Mouse (Mus musculus): ENCODE measurements at regions not wholly inside any gene's neighbourhood (a gene's known extent, or its start where the extent isn't known, plus 50 kb on each side); places are given as distances from the start of the nearest gene placed in this dataset.

DNA sequence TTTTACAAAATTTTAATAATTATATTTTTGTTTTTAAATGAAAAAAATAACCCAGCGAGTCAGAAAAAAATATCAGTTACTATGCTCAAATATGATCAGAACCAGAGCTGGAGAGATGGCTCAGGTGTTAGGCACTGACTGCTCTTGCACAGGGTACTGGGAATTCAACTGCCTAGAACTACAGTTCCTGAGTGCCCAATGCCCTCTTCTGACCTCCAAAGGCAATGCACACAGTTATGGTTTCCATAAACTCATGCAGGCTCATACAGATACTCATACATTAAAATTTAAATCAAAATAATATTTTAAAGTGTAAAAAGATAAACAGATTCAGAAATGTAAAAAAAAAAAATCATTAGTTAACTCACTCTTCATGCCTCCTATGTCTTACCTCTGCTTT lies 465.7 kb downstream of the Arl4a start:
- no peaks in the 10 kb centered on the region for H3K4me1 ChIP-seq
- no peak for ATAC-seq
- H3K9ac ChIP-seq: no peak overlapping the region
- no peaks in the 10 kb centered on the region for H3K27me3 ChIP-seq
- no peak overlapping the region for H3K4me3 ChIP-seq
- no peak overlapping the region for H3K27ac ChIP-seq
- no peaks in the 10 kb centered on the region for H3K9me3 ChIP-seq (replicated peaks)
- no peaks in the 10 kb centered on the region for H3K36me3 ChIP-seq (ENCODE audit: poor library complexity, severe bottlenecking)
- no peak overlapping the region for H3K4me2 ChIP-seq
- WGBS: 88% methylated on average over 1 of the region's 1 CpGs

DNA sequence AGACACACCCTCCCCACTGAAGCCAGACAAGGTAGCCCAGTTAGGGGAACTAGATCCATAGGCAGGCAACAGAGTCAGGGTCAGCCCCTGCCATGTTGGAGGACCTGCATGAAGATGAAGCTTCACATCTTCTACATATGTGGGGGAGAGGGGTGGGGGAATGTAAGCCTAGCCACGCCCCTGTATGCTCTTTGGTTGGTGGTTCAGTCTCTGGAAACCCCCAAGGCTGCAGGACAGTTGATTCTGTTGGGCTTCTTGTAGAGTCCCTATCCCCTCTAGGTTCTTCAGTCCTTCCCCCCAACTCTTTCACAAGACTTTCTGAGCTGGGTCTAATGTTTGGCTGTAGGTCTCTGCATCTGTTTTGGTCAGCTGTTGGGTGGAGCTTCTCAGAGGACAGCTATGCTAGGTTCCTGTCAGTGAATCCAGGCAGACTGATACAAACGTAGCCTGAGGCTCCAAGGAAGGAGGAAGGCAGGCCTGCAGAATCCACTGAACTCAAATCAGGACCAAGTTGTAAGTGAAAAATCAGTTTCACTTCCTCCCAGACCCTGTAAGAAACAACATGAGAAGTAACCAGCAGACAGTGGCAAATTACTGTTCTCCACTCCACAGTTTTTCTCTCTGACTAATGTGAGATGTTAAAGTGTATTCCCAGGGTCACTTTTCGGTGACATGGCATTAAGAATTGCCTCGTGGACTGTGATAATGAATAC lies 476.9 kb downstream of the Arl4a start:
- H3K36me3 ChIP-seq (ENCODE audit: poor library complexity, severe bottlenecking): no peaks in the 10 kb centered on the region
- H3K9me3 ChIP-seq (replicated peaks): no peaks in the 10 kb centered on the region
- H3K4me1 ChIP-seq: no peaks in the 10 kb centered on the region
- no peaks in the 10 kb centered on the region for H3K27me3 ChIP-seq
- no peak overlapping the region for H3K27ac ChIP-seq
- WGBS: 82% methylated on average over 4 of the region's 4 CpGs
- no peak for ATAC-seq
- no peak overlapping the region for H3K4me2 ChIP-seq
- no peak overlapping the region for H3K4me3 ChIP-seq
- H3K9ac ChIP-seq: no peak overlapping the region

DNA sequence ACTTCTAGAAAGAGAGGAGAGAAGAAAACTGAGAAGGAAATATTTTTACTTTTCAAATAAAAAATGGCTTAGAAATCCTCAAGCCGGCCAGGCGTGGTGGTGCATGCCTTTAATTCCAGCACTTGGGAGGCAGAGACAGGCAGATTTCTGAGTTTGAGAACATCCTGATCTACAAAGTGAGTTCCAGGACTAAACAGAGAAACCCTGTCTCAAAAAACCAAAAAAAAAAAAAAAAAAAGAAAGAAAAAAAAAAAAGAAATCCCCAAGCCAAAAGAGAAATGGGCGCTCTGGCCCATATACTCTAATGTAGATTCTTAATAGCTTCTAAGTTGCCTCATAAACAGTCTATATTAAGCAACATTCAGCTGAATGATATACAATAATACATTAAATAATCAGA lies 479.3 kb downstream of the Arl4a start:
- Histone ChIP-seq H3K4me1 (no peaks in the 10 kb centered on the region), H3K9me3 (replicated peaks) (no peaks in the 10 kb centered on the region), H3K9ac (no peak overlapping the region), H3K27me3 (no peaks in the 10 kb centered on the region), H3K36me3 (ENCODE audit: poor library complexity, severe bottlenecking) (no peaks in the 10 kb centered on the region), H3K27ac (no peak overlapping the region), H3K4me3 (no peak overlapping the region), H3K4me2 (no peak overlapping the region)
- WGBS: 99% methylated on average over 3 of the region's 3 CpGs
- ATAC-seq: no peak

DNA sequence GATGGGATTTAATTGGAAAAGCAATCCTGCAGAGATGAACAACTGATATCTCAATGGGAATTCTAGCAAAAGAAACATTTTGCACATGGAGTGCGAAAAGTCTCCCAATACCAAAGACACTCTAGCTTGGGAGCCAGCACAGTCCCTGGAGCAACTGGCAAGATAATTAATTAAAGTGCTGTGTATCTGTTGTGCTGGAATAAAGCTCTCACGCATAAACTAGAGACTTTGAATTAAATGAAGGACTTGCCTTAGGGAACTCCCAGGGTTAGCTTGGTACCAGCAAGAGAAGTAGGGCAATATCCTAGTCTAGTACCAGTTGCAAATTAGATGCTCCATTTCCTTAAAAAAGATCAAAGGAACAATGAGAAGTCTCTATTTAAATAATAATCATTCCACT lies 501.5 kb downstream of the Arl4a start:
- Histone ChIP-seq H3K36me3 (ENCODE audit: poor library complexity, severe bottlenecking) (no peaks in the 10 kb centered on the region), H3K27me3 (no peaks in the 10 kb centered on the region), H3K4me3 (no peak overlapping the region), H3K9ac (no peak overlapping the region), H3K27ac (no peak overlapping the region), H3K4me1 (no peaks in the 10 kb centered on the region), H3K9me3 (replicated peaks) (no peaks in the 10 kb centered on the region), H3K4me2 (no peak overlapping the region)
- no peak for ATAC-seq
- 41% methylated on average over 2 of the region's 2 CpGs for WGBS

DNA sequence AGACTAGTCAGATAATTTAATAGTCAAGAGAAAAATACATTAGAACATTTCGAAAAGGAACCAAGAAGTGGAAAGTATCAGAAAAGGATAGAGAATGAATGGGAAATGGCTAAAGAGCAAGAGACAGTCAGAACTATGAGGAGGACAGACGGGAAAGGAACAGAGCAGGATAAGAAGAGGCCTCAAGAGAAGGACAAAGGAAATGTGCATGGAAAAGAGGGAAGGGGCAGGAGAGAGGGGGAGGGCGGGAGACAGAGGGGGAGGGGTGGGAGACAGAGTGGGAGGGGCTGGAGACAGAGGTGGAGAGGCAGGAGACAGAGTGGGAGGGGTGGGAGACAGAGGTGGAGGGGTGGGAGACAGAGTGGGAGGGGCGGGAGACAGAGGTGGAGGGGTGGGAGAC lies 509.7 kb downstream of the Arl4a start:
- H3K4me2 ChIP-seq: no peak overlapping the region
- ATAC-seq: no peak
- no peaks in the 10 kb centered on the region for H3K27me3 ChIP-seq
- H3K27ac ChIP-seq: no peak overlapping the region
- H3K36me3 ChIP-seq (ENCODE audit: poor library complexity, severe bottlenecking): no peaks in the 10 kb centered on the region
- 48% methylated on average over 2 of the region's 4 CpGs for WGBS
- no peak overlapping the region for H3K4me3 ChIP-seq
- no peaks in the 10 kb centered on the region for H3K9me3 ChIP-seq (replicated peaks)
- H3K9ac ChIP-seq: no peak overlapping the region
- H3K4me1 ChIP-seq: peaks cover 5% of the 10 kb centered on the region

DNA sequence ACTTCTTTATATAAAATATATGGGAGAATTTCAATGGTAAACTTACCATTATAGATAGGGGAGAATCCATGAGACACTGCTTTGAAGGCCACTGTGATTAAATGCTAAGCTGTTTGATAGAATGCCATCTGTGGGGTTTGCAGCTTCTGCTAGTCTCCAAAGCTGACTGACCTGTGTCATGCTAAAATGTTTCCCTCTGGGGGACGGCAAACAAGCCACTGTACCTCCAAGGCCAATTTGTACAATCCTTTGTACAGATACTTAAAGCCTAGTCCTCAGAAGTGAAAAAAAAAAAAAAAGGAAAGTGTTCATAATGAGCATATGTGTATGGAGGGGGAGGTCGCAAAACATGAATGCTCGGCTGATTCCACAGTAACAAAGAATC lies 510.6 kb downstream of the Arl4a start:
- Histone ChIP-seq H3K4me3 (no peak overlapping the region), H3K36me3 (ENCODE audit: poor library complexity, severe bottlenecking) (no peaks in the 10 kb centered on the region), H3K27ac (no peak overlapping the region), H3K4me1 (peaks cover 5% of the 10 kb centered on the region), H3K9ac (no peak overlapping the region), H3K9me3 (replicated peaks) (no peaks in the 10 kb centered on the region), H3K27me3 (no peaks in the 10 kb centered on the region), H3K4me2 (no peak overlapping the region)
- 27% methylated on average over 3 of the region's 3 CpGs for WGBS
- ATAC-seq: peak; percentile 75

DNA sequence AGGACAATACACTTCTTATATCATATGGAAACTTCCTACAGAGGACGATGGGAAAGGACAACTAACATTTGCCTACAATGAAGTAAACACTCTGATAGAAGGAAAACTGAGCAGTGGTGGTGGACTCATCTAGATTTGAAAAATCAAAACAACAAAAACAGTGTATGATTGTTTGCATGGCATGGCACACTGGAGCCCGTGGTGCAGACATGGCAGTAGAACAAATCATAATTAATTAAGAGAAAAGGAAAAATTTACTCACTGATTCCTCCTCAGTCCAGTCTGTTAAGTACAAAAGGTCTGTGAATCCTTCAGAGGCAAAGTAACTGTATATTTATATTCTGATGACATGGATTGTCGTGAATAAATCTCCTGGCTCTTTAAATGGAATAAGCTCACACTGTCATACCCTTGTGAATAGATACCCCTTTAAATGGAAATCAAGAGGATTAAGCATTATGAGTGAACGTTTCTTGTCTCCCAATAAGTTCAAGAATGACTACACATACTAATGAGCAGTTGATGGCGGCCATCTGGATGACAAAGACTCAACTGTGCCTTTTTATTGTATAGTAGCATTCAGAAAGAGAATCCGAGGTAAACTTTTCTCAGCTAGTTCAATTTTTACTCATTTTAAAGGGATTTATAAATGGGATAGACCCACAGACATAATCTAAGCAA lies 511.1 kb downstream of the Arl4a start:
- no peak overlapping the region for H3K9ac ChIP-seq
- H3K4me3 ChIP-seq: no peak overlapping the region
- H3K4me2 ChIP-seq: no peak overlapping the region
- 23% methylated on average over 6 of the region's 6 CpGs for WGBS
- peaks cover 5% of the 10 kb centered on the region for H3K4me1 ChIP-seq
- no peaks in the 10 kb centered on the region for H3K36me3 ChIP-seq (ENCODE audit: poor library complexity, severe bottlenecking)
- no peak overlapping the region for H3K27ac ChIP-seq
- H3K27me3 ChIP-seq: no peaks in the 10 kb centered on the region
- H3K9me3 ChIP-seq (replicated peaks): no peaks in the 10 kb centered on the region
- ATAC-seq: peak; percentile 74; the same call in 1 of the 2 replicates

DNA sequence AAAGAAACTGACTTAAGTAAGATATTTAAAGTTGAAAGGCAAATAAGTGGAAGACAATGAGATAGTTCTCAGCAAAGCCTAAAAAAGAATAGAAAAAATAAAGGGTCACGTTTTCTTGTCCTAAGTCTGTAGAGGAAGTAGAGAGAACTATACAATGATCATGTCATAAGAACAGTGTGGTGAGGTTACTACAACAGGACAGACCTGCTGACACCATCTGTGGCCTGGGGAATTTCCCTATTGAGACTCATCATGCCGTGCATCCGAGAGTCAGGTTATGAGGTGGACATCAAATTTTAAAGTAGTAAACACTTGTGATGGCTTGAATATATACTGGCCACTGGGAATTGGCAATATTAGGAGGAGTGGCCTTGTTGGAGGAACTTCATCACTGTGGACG lies 522.1 kb downstream of the Arl4a start:
- H3K4me1 ChIP-seq: no peaks in the 10 kb centered on the region
- no peaks in the 10 kb centered on the region for H3K27me3 ChIP-seq
- no peak overlapping the region for H3K9ac ChIP-seq
- WGBS: 89% methylated on average over 4 of the region's 4 CpGs
- H3K36me3 ChIP-seq (ENCODE audit: poor library complexity, severe bottlenecking): no peaks in the 10 kb centered on the region
- no peak for ATAC-seq
- no peak overlapping the region for H3K4me3 ChIP-seq
- H3K4me2 ChIP-seq: no peak overlapping the region
- no peaks in the 10 kb centered on the region for H3K9me3 ChIP-seq (replicated peaks)
- H3K27ac ChIP-seq: no peak overlapping the region

DNA sequence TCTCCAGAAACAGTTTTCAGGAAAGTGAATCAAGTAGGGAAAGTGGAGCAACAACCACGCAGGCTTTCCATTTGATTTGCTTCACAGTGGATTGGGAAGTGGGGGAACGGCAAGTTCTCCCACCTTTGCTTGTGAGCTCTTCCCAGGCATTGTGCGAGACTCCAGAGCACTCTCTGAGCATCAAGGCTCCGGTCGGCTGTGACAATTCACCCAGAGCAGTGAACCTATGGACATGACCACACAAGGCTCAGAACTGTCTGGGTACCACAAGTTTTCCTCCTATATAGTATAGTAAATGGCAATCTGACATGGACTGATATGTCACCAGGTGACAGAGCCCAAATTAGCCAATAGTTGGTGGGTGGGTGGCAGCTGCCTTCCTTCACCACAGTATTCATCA lies 527.0 kb downstream of the Arl4a start:
- H3K27me3 ChIP-seq: no peaks in the 10 kb centered on the region
- ATAC-seq: no peak; the same call in 1 of the 2 replicates
- no peak overlapping the region for H3K4me2 ChIP-seq
- WGBS: 81% methylated on average over 5 of the region's 5 CpGs
- no peak overlapping the region for H3K27ac ChIP-seq
- no peaks in the 10 kb centered on the region for H3K9me3 ChIP-seq (replicated peaks)
- H3K4me3 ChIP-seq: no peak overlapping the region
- H3K9ac ChIP-seq: no peak overlapping the region
- H3K36me3 ChIP-seq (ENCODE audit: poor library complexity, severe bottlenecking): no peaks in the 10 kb centered on the region
- peaks cover 5% of the 10 kb centered on the region; the same call in 1 of the 2 replicates for H3K4me1 ChIP-seq

DNA sequence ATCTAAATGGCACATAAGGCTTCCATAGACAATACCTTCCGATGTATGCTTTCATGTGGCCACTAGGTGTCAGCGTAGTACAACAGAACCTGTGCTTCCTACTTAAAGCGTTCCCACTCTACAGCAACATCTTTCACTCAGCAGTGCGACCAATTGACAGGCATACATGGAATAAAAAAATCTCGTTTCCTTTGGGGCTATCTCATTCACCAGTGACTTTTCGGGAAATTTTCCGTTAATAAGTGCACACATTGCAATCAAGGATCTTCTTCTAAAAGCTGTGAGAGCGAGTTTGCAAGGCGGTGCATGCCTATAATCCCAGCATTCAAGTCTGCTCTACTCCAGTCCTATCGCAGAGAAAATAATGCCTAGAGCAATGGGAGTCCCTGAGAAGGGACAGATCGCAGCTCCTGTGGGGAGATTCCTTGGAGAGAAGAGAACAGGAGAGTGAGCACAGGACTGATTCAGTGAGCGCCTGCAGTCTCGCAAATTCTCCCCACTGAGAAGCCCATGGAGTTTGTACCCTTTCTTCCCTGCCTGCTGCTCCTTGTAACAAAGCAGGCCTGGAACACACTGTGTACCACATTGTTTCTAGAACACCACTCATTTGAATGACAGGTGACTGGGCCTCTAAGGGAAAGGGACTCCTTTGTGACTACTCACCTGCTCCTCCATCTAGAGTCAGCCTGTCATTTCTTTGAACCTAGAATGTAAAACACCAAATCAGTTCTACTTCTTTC lies 527.6 kb downstream of the Arl4a start:
- no peak overlapping the region for H3K27ac ChIP-seq
- ATAC-seq: peak; percentile 95
- peak overlapping the region; percentile 53 for H3K4me2 ChIP-seq
- WGBS: 11% methylated on average over 13 of the region's 13 CpGs
- peaks cover 5% of the 10 kb centered on the region; the same call in 1 of the 2 replicates for H3K4me1 ChIP-seq
- peak overlapping the region; percentile 32; the same call in 1 of the 2 replicates for H3K9ac ChIP-seq
- no peaks in the 10 kb centered on the region for H3K9me3 ChIP-seq (replicated peaks)
- peak overlapping the region; percentile 23 for H3K4me3 ChIP-seq
- H3K36me3 ChIP-seq (ENCODE audit: poor library complexity, severe bottlenecking): no peaks in the 10 kb centered on the region
- H3K27me3 ChIP-seq: no peaks in the 10 kb centered on the region

DNA sequence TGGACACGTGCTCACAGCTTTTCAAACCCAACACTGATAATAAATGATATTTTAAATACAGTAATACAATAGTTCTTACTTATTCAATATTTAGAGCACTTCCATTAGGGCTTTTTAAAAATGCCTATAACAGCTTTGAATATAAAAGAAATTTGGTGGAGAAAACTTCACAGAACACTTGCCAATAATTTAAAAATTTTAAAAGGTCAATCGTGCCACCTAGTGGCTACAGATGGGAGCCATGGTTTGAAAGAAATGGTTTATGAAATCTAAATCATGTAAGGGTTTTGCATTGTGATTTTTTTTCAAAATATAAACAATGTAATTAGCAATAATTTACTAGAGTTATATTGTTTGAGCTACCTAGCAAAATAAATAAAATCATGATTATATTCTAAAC lies 541.6 kb downstream of the Arl4a start:
- Histone ChIP-seq H3K9ac (no peak overlapping the region), H3K4me3 (no peak overlapping the region), H3K4me1 (no peaks in the 10 kb centered on the region), H3K36me3 (ENCODE audit: poor library complexity, severe bottlenecking) (no peaks in the 10 kb centered on the region), H3K9me3 (replicated peaks) (no peaks in the 10 kb centered on the region), H3K27ac (no peak overlapping the region), H3K27me3 (no peaks in the 10 kb centered on the region), H3K4me2 (no peak overlapping the region)
- peak; percentile 8; the same call in 1 of the 2 replicates for ATAC-seq
- 43% methylated on average over 2 of the region's 2 CpGs for WGBS

DNA sequence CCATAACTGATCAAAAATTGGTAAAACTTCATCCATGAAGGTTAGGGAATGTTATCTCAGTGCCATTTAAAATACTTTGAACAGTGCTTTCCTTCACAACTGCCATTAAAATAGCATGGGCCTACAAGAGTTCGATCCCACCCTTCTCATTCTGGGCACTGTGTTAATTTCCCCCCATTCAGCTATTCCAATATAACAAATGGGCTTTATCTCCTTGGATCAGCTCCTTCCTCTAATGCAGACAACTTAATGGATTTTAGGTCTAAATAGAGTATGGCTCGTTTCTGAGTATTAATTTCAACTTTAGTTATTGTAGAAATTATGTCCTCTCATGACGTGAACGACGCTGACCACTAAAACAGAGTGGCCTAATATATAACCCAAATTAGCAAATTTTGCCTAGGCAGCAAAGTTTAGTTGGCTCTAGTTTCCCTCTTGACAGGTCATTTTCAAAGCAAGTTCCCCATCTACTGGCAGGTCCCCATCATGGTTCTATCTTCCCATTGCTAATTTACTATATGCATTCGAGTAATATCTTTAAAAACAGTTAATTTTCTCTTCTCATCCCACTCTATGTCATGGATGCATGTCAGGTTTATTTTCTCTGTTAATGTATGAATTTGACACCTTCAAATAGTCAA lies 544.1 kb downstream of the Arl4a start:
- H3K4me3 ChIP-seq: no peak overlapping the region
- no peak overlapping the region for H3K27ac ChIP-seq
- H3K4me1 ChIP-seq: no peaks in the 10 kb centered on the region
- H3K9ac ChIP-seq: no peak overlapping the region
- H3K36me3 ChIP-seq (ENCODE audit: poor library complexity, severe bottlenecking): no peaks in the 10 kb centered on the region
- ATAC-seq: peak; percentile 58
- WGBS: 74% methylated on average over 6 of the region's 6 CpGs
- H3K27me3 ChIP-seq: no peaks in the 10 kb centered on the region
- no peak overlapping the region for H3K4me2 ChIP-seq
- no peaks in the 10 kb centered on the region for H3K9me3 ChIP-seq (replicated peaks)

Measured in forebrain, embryonic 13.5 days (tissue).